Mouse (Mus musculus): ENCODE data around the gene Allc. TPM values are rescaled to one million over a fixed set of nuclear protein-coding genes. Genes with fewer than 3 reads are reported as not detected.

Allc gene
- total RNA-seq (2022) = 1 to 10 TPM in 1 of 4 experiments, under 1 TPM in 3; 0.74 to 1.3 (median 0.91) TPM

DNA sequence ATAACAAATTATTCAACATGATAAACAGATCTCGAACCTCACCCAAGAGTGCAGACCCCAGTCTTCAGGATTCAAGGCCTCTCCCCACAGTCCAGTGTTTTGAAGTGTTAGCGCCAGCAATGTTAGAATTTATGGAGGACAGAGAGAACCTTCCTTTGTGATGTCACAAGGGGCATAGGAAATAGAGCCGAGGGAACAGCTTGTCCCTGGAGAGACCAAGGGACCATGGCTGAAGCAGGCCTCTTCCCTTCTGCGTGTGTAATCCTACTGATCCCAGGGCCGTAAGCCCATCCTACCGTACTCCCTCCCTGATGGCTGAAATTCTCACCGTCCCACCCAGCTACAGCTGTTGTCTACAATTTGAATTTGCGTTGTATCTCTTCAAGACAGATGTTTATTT is at the start of gene Allc:
Allc (minus strand) TSS at position 101 of the 400 bp plus-strand sequence.
- no peak for DNase-seq (ENCODE audit: low spot score in 2 of 2)

DNA sequence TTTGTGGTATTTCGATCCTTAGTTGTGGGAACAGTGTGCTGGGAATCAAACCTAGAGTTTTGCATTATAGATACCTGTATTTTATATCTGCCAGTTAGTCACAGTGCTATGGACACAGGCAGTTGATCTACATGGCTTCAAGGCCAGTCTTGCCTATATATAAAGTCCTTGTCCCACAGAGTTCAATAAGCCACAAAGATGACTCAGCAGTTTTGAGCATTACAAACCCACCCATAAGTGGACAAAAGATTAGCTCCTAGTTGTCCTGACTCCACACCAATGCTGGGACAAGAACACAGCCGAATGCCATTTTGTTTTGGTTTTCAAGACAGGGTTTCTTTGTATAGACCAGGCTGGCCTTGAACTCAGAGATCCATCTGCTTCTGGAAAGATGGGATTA is 46.1 kb upstream of the Allc start:
- no peak for DNase-seq (ENCODE audit: low spot score in 2 of 2)

DNA sequence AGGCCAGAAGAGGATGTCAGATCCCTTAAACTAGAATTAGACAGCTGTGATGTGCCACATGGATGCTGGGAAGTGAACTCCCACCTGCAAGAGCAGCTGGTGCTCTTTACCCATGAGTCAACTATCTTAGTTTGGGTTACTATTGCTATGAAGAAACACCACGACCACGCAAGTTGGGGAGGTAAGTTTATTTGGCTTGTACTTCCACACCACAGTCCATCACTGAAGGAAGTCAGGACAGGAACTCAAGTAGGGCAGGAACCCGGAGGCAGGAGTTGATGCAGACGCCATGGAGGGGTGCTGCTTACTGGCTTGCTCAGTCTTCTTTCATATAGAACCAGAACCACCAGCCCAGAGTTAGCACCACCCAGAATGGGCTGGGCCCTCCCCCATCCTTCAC is 44.8 kb upstream of the Allc start:
- no peak for DNase-seq (ENCODE audit: low spot score in 2 of 2)

GRCm38 (mm10) chr12:28625407-28625806 is 43.1 kb upstream of the Allc start:
- DNase-seq (ENCODE audit: low spot score in 2 of 2) = no peak

- no peak for DNase-seq (ENCODE audit: low spot score in 2 of 2)
Measured at GRCm38 (mm10) chr12:28624251-28624650, 41.9 kb upstream of the Allc start.

DNA sequence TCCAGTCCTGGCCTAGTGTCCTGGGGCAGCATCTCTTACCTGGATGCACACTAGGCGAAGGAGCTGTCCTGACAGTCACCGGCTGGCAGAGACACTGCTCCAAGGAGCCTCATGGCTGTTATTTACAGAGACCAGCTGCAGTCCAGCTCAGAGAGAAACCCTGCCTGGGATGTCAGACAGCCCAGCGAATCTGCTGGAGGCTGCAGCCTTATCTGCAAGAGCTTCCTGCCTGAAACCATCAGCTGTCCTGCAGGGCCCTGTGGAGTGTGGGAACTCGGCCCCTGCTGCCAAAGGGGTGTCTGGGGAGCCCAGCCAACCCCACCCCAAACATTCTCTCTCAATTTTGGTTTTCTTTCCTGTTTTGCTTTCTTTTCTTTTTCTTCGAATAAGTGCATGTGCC is 40.9 kb upstream of the Allc start, which contains the start of gene Colec11:
Colec11 (minus strand) TSS at position 183 of the 400 bp plus-strand sequence.
- no peak for DNase-seq (ENCODE audit: low spot score in 2 of 2)

DNA sequence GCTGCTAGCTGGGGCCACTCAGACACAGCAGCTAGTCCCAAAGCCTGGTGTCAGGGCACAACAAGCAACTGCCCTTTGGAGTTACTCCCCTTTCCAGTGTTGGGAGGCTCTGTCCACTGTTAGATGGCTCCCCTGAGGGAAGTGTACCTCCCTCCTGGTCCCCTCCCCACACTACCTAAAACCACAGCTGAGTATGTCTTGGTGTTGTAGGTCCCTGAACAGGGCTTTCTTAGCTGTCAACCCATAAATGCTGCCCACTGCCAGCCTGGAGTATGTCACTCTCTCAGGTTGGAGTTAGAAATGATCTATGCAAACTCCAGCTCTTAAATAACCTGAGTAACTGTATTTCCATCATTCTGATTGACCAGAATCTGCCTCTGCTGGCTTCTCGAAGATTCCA is 40.3 kb upstream of the Allc start:
- DNase-seq (ENCODE audit: low spot score in 2 of 2) = no peak

- peak in 1 of 2 experiments; percentile 39 for DNase-seq (ENCODE audit: low spot score in 2 of 2)
Measured at GRCm38 (mm10) chr12:28622167-28622532, 39.8 kb upstream of the Allc start.

DNA sequence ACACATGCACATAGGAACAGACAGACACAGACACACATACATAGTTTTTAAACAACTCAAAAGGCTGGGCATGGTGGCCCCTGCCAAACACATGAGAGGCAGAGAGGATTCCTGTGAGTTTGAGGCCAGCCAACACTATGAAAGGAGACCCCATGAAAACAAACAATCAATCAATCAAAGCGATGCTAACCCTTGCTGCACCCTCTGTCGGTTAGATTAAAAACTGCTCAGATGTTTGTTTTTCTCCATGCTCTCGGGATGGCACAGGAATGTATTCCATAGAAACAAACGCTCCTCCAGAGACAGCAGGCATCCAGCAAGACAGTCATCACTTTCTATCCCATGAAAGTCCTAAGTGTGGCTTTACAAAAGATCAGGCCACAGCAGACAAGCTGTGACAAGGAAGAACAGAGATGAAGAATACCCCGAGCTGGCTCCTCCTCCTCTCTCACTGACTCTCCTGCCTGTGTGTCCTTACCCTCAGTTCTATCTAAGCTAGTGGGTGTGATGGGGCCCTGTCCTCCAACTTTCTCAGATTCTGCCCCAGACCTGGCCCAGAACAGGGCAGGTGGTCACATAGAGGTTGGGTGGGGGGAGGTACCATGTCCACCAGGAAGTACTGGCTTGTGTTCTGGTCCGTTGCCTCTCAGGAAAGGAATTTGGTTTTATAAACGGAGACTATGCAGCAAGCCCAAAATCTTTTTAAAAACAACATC is 39.3 kb upstream of the Allc start:
- no peak for DNase-seq (ENCODE audit: low spot score in 2 of 2)

DNA sequence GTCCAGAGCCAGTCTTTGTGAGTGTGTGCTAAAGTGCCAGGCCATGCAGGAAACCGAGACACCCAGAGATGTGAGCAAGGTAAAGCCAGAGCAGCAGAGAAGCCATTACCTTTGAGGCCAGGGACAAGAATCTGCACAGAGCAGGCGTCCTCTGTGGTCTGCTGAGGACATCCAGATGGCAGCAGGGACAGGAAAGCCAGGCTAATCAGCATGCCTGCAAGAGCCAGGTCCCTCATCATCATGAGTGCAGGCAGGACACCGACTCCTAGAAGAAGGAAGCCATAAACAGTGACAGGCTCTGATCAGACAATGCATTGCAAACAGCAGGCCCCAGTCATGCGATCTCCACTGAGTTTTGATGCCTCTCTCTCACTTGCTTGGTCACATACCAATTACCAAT is 35.0 kb upstream of the Allc start:
- DNase-seq (ENCODE audit: low spot score in 2 of 2) = no peak

- no peak for DNase-seq (ENCODE audit: low spot score in 2 of 2)
Measured at GRCm38 (mm10) chr12:28614401-28614800, 32.1 kb upstream of the Allc start.

DNA sequence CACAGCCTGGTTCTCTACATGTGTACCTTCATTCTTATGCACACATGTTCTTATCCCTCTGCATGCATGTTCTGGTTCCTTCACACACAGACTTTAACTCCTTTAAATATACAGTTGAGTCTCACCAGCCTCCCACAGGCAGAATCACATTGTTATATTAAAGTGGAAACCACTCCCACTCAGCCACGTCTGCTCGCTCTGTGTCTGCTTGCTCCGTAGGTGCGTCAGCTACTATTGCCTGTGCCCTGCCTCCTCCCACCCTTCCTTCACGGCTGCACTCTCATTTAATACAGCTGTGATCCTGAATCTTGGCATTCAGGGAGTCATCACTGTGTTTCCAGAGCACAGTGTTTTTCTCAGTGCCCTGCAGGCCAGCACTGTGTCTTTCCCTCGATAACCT is 30.1 kb upstream of the Allc start:
- peak; percentile 30 to 77 for DNase-seq (ENCODE audit: low spot score in 2 of 2)

DNA sequence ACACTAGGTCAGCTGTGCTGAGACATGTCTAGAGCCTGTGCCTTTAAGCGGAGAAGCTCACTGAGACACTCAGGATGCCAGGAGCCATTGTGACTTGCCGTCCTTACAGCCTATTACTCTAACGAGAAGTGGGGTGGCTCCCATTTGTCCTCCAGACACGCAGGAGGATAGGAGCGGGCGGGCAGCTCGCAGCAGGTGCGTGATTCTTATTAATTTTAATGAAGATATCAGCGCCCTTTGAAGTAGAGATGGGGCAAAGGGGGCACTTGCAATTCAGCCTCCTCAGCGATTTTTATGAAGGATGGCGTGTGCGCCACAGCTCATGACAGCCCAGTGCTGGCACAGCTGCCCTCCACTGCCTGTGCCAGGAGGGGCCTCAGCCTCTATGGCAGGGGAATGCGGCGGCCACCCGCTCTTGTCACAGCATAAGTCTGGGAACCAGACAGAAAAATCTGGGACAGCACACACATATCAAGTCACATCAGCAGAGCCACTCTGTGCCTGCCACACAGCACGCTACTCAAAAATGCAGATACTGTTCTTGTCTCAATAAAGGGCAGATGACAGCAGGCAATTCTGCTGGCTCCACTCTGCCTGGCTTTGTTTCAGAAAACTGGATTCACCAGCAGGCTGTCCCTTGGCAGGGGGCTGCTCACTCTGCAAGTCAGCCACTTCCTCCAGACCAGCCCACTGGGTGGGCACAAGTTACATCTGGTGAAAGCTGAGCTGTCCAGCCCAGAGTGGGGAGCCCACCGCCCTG is 25.4 kb upstream of the Allc start:
- DNase-seq (ENCODE audit: low spot score in 2 of 2) = peak; percentile 34 to 67

DNA sequence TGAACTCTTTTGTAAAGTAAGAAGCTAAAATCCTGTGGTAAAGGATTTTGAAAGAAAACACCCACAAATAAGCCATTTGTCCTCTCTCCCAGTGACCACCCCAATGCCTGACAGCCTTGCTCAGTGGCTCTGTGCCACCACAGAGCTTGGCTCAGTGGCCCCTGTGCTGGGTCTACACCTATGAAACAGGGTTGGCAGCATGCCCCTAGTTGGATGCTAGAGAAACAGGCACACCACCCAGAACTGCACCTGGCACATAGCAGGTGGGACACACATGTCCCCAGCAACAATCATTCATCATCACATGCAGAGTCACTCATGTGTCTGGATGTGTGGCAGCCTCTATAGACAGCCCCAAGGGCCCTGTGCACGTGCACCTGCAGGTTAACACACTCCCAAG is 21.2 kb upstream of the Allc start:
- no peak for DNase-seq (ENCODE audit: low spot score in 2 of 2)

DNA sequence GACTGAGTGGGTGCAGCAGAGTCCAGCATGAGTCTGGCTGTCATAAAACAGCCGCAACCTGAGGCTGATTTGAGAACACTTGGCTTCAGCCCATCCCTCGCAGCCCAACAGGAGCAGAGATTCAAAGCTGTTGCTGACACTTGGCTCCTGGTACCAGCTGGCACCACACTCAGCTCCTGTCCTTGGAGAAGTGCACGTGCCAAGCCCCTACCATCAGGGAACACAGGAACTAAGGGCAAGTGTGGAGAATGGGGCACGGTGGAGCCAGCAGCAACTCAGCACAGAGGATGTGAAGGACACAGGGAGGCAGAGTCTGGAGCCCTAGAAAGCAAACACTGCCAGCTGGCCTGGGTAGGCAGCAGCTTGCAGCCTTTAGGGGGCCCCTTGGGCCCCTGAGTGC is 19.9 kb upstream of the Allc start:
- DNase-seq (ENCODE audit: low spot score in 2 of 2) = no peak

GRCm38 (mm10) chr12:28598526-28598991 is 16.2 kb upstream of the Allc start:
- no peak for DNase-seq (ENCODE audit: low spot score in 2 of 2)

- no peak for DNase-seq (ENCODE audit: low spot score in 2 of 2)
Measured at GRCm38 (mm10) chr12:28598110-28598509, 15.8 kb upstream of the Allc start.

GRCm38 (mm10) chr12:28597699-28598098 is 15.4 kb upstream of the Allc start:
- no peak for DNase-seq (ENCODE audit: low spot score in 2 of 2)

DNA sequence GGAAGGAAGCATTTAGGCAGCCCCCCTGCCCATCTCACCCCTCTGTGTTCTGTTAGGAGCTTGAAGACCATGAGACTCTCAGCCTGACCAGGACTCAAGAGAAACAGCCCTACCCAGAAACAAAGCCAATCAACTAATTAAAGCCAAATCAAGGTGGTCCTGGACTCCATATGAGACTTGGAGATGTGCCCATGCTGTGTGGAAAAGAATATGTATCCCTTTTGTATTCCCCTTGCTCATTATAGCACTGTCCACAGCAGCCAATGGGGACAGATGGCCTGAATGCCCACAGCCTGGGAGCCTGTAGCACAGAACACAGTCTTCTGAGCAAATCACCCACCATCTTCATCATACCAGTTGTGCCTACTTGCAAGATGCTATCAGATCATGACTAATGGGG is 14.5 kb upstream of the Allc start:
- DNase-seq (ENCODE audit: low spot score in 2 of 2) = no peak

DNA sequence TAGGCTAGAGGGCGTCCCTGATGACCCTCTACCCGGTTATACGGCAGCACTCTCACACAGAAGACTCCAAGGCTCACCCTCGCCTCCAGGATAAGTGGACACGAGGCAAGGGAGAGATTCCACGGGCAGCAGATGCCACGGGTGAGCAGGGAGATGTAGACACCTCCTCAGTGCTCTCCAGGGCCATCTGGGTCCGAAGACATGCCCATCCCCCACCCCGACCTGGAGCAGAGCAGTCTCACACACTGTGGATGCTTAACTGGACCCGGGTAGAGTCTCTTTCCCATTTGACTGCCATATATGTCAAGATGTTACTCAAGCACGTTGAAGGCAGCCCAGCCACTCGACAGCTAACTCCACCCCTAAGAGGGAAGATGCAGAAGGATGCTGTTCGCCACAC is 8.1 kb upstream of the Allc start:
- DNase-seq (ENCODE audit: low spot score in 2 of 2) = no peak

DNA sequence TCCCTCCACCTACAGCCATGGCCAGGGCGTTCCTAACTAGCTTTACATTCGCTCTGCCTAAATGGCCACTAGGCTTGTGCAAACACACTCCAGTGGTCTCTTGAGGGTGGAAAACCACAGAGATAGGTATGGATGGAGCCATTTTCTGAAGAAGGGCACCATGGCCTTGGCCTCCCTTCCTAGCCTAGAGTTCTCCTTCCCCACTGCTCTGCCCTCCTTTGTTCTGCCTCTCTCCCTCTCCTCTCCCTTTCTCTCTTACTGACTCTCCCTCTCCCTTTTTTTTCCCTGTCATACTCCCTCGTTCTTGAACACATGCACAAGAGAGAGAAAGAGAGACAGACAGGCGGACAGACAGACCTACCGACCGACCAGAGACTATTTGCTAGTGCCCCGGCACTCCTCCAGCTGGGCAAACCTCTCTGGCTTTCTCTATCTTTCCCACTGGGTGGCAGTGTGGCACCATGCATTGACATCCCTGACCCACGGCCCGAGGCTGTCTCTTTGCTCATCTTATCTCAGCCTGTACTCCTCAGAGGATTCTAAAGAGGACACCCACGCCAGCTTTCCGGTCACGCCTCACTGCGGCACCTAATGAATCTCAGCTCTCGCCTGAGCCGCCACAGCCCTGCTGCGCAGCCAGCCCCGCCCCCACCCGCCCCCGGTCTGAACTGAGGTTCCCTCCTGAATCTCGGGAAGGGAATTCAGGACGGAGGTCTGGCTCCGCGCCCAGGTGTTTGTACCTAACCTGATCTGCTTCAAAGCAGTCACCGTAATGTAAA is 7.0 kb upstream of the Allc start:
- peak; percentile 79 to 93 for DNase-seq (ENCODE audit: low spot score in 2 of 2)

GRCm38 (mm10) chr12:28587949-28588348 is 5.6 kb upstream of the Allc start:
- DNase-seq (ENCODE audit: low spot score in 2 of 2) = peak; percentile 26 to 93
